Mouse (Mus musculus): ENCODE measurements around the gene Mettl13. TPM values are rescaled to one million over a fixed set of nuclear protein-coding genes. Genes with fewer than 3 reads are reported as not detected.
A peak's percentile ranks its signal among the peaks of the same experiment; 100 is the strongest.

Gene Mettl13
- 20.1 and 21.6 TPM in 2 replicates for polyA plus RNA-seq (2015; fragmentation: Nextera tagmentation; extraction: Ambion mirVana)

DNA sequence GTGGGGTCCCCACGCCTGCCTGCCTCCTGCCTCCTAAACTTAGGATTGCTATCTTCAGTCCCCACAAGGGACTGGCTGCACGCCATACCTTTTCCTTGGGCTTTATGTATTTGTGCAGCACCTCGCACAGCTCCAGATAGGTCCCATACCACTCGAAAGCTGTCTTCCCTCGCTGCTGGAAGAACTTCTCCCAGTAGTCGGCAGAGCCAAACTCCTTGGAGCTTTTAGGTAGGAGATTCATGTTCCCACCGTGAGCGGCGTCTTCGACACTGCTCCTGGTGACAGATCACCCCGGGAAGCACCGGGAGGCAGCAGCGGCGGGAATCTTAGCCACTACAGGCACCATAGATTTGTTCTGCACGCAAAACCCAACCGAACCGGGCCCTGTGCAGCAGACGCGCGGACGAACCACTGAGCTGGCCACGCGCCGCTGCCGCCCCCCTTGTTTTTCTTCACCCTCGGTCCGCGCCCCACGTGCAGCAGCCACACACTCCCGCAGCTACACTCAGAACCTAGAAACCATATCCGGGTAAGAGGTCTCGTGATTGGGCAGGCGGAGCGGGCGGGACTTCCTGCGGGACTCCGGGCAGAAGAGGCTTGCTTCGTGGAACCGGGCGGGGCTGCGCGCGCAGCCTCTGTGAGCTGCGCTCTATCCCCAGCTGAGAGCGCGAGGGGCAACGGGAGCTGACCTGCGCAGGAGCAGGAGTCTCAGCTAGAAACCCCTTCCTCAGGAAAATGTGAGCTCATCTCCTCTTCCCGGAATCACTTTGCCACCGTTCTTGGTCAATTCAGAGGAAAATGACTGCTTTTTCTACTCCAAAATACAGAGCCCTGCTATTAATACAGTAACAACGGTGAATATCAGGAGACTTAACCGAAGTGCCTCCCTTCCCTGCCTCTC is at the start of gene Mettl13:
TSS of gene Mettl13 (minus strand) at position 536 of the 901 bp plus-strand sequence.
- H3K9ac ChIP-seq (ENCODE audit: low read length), result peak within 1 kb of the TSS; percentile 79
- peak within 1 kb of the TSS; percentile 84 for H3K4me3 ChIP-seq (replicated peaks; ENCODE audit: low read length)
- H3K4me1 ChIP-seq (ENCODE audit: control insufficient read depth, insufficient read depth, low read length), result peaks cover 10% of the 10 kb centered on the region
- H3K4me2 ChIP-seq (ENCODE audit: low read depth, low read length), result peak within 1 kb of the TSS; percentile 91
- ATAC-seq (ENCODE audit: insufficient read depth, low FRiP score), result peak; percentile 99
- H3K27me3 ChIP-seq (ENCODE audit: control insufficient read depth, insufficient read depth, low read length), result no peaks in the 10 kb centered on the region
- WGBS, result under 1% methylated on average over 52 of the region's 52 CpGs
- H3K27ac ChIP-seq (ENCODE audit: low read length), result peak within 1 kb of the TSS; percentile 63
- no peaks in the 10 kb centered on the region for H3K9me3 ChIP-seq (replicated peaks; ENCODE audit: control insufficient read depth, low read length)
- peaks cover 12% of the 10 kb centered on the region; the same call in 1 of the 2 replicates for H3K36me3 ChIP-seq (ENCODE audit: control insufficient read depth, insufficient read depth, low read length)

DNA sequence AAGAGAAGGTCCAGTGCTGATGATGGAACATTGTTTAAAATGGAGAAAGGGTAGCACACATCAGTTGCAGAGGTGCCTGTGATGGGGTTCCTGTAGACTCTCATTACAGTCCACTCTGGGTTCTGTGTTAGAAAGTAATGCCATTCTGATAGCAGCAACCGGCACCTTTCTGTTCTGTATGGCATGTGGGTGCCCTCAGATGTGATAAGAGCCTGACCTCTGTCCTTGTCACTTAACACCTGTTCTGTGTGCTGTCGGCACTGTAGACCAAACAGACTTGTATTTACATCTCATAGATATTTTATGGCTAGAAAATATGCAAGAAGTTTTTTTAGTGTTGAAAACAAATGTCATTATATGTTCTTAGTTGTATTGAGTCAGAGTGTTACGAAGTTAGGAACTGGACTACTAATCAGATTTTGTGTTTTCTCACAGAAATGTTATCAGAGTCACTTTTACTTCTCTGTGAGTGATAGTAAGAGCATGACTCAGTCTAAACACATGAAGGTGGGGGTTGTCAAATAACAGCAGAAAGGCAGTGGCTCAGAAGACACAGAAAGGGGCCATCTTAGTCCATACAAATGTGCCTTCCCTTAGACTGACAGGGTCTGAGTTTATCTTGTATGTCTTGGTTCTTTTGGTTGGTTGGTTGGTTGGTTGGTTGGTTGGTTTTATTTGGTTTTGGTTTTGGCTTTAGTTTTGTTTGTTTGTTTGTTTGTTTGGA is 49.2 kb upstream of the Mettl13 start:
- no peak overlapping the region for H3K4me3 ChIP-seq (replicated peaks; ENCODE audit: low read length)
- no peak overlapping the region for H3K27ac ChIP-seq (ENCODE audit: low read length)
- H3K27me3 ChIP-seq (ENCODE audit: control insufficient read depth, insufficient read depth, low read length), result no peaks in the 10 kb centered on the region
- no peak overlapping the region for H3K4me2 ChIP-seq (ENCODE audit: low read depth, low read length)
- no peak overlapping the region for H3K9ac ChIP-seq (ENCODE audit: low read length)
- peaks cover 3% of the 10 kb centered on the region; the same call in 1 of the 2 replicates for H3K36me3 ChIP-seq (ENCODE audit: control insufficient read depth, insufficient read depth, low read length)
- no peaks in the 10 kb centered on the region for H3K9me3 ChIP-seq (replicated peaks; ENCODE audit: control insufficient read depth, low read length)
- WGBS, result 57% methylated on average over 3 of the region's 3 CpGs
- H3K4me1 ChIP-seq (ENCODE audit: control insufficient read depth, insufficient read depth, low read length), result no peaks in the 10 kb centered on the region
- no peak for ATAC-seq (ENCODE audit: insufficient read depth, low FRiP score)

DNA sequence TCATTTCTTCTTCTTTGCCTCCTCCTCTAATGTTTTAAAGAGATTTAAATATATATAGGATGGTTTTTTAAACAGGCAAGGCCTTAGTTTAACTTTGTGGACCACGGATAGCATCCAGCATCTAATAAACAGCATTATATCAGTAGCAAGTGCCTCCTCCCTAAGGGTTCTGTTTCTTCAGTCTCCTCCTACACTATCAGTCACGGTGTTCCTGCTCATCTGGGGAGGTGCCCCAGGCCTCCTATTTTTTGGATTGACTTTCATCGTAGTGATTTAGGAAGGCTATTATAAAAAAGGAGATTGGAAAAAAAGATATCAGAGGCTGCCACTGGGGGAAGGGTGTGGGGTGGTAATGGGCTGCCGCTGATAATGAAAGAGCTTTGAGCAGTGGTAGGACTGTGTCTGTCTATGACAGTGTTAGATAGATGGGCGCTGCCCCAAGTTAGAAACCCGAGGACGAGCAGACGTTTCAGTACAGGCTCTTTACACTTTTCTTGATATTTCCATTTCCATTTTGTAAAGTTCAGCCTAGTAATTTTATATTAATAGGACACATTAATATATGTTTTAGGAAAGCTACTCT is 42.2 kb upstream of the Mettl13 start:
- no peak overlapping the region for H3K4me3 ChIP-seq (replicated peaks; ENCODE audit: low read length)
- no peak overlapping the region for H3K27ac ChIP-seq (ENCODE audit: low read length)
- H3K9ac ChIP-seq (ENCODE audit: low read length), result no peak overlapping the region
- no peak for ATAC-seq (ENCODE audit: insufficient read depth, low FRiP score)
- H3K4me1 ChIP-seq (ENCODE audit: control insufficient read depth, insufficient read depth, low read length), result no peaks in the 10 kb centered on the region
- H3K36me3 ChIP-seq (ENCODE audit: control insufficient read depth, insufficient read depth, low read length), result no peaks in the 10 kb centered on the region
- H3K4me2 ChIP-seq (ENCODE audit: low read depth, low read length), result no peak overlapping the region
- WGBS, result 76% methylated on average over 8 of the region's 8 CpGs
- no peaks in the 10 kb centered on the region for H3K9me3 ChIP-seq (replicated peaks; ENCODE audit: control insufficient read depth, low read length)
- no peaks in the 10 kb centered on the region for H3K27me3 ChIP-seq (ENCODE audit: control insufficient read depth, insufficient read depth, low read length)

DNA sequence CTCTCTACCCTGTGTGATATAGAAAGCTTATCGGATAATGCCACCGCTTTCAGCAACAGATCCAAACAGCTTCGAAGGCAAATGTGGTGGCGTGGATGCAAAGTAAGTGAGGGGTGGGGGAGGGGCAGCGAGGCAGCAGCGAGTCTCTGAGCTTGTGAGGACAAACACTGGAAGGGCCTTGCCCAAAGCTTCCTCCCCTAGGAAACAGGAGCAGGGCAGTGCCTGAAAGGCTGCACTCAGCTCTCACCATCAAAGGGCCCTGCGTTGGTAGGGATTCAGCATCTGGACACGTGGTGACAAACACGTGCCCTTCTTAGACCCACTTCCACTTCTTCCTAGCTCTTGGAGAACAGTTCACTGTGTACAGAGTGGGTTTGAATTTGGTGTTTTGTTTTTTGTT is 41.1 kb upstream of the Mettl13 start:
- Histone ChIP-seq H3K27ac (ENCODE audit: low read length) (no peak overlapping the region), H3K36me3 (ENCODE audit: control insufficient read depth, insufficient read depth, low read length) (no peaks in the 10 kb centered on the region), H3K9ac (ENCODE audit: low read length) (no peak overlapping the region), H3K27me3 (ENCODE audit: control insufficient read depth, insufficient read depth, low read length) (no peaks in the 10 kb centered on the region), H3K4me1 (ENCODE audit: control insufficient read depth, insufficient read depth, low read length) (no peaks in the 10 kb centered on the region), H3K4me3 (replicated peaks; ENCODE audit: low read length) (no peak overlapping the region), H3K4me2 (ENCODE audit: low read depth, low read length) (no peak overlapping the region), H3K9me3 (replicated peaks; ENCODE audit: control insufficient read depth, low read length) (no peaks in the 10 kb centered on the region)
- no peak for ATAC-seq (ENCODE audit: insufficient read depth, low FRiP score)
- 30% methylated on average over 9 of the region's 9 CpGs for WGBS

DNA sequence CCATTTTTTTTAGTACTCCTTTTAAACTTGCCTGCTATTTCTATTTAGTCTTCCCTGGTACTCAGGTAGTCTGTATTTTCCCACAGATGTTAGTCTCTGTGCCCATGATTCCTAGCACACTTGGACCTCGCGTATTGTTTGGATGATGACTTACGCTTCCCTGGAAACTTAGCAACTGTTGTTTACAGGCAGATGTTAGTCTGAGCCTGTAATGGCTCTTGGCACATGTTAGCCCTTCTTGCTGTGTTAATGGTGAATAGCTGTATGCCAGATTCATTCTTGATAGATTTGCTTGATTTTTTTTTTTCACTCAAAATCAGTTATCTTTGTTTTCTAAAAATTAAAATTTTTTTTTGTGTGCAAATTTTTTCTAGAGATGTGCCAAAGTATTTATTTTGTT is 40.3 kb upstream of the Mettl13 start:
- WGBS, result 52% methylated on average over 3 of the region's 3 CpGs
- Histone ChIP-seq H3K4me1 (ENCODE audit: control insufficient read depth, insufficient read depth, low read length) (no peaks in the 10 kb centered on the region), H3K9me3 (replicated peaks; ENCODE audit: control insufficient read depth, low read length) (no peaks in the 10 kb centered on the region), H3K36me3 (ENCODE audit: control insufficient read depth, insufficient read depth, low read length) (no peaks in the 10 kb centered on the region), H3K9ac (ENCODE audit: low read length) (no peak overlapping the region), H3K27ac (ENCODE audit: low read length) (no peak overlapping the region), H3K27me3 (ENCODE audit: control insufficient read depth, insufficient read depth, low read length) (no peaks in the 10 kb centered on the region), H3K4me3 (replicated peaks; ENCODE audit: low read length) (no peak overlapping the region), H3K4me2 (ENCODE audit: low read depth, low read length) (no peak overlapping the region)
- ATAC-seq (ENCODE audit: insufficient read depth, low FRiP score), result no peak

DNA sequence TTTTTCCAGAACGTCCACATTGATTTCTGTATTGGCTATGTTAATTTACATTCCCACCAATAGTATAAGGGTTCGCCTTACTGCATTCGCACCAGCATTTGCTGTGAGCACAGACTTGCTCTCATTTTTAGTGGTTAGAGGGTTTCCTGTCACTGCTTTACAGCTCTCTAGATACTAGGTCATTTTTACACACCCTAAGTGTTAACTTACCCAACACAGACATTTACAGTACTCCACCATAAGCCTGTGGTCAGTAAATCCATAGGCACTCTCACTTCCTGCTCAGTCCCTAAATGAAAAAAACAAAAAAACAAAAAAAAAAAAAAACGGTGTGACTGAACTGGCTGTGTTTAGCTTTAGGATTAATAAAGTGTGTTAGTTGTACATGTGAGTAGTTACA is 37.9 kb upstream of the Mettl13 start:
- Histone ChIP-seq H3K36me3 (ENCODE audit: control insufficient read depth, insufficient read depth, low read length) (no peaks in the 10 kb centered on the region), H3K4me3 (replicated peaks; ENCODE audit: low read length) (no peak overlapping the region), H3K4me1 (ENCODE audit: control insufficient read depth, insufficient read depth, low read length) (no peaks in the 10 kb centered on the region), H3K4me2 (ENCODE audit: low read depth, low read length) (no peak overlapping the region), H3K27ac (ENCODE audit: low read length) (no peak overlapping the region), H3K9me3 (replicated peaks; ENCODE audit: control insufficient read depth, low read length) (no peaks in the 10 kb centered on the region), H3K27me3 (ENCODE audit: control insufficient read depth, insufficient read depth, low read length) (no peaks in the 10 kb centered on the region), H3K9ac (ENCODE audit: low read length) (no peak overlapping the region)
- WGBS, result 69% methylated on average over 4 of the region's 4 CpGs
- ATAC-seq (ENCODE audit: insufficient read depth, low FRiP score), result no peak

DNA sequence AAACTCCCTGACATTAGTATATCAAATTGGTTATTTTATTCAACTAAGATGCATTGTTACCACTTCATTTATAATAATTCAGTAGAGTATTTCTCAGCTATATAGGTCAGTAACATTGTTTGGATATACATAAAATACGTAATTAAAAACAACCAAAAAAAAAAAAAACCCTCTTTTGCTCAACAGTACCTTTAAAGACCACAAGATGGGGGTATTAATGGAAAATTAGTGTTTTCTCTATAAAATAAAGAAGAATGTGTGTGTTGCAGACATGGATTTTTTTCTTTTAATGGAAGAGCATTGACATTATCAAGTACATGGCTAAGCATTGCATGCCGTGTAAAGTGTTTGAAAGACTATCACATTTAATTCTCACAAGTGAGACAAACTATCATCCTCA is 34.5 kb upstream of the Mettl13 start:
- ATAC-seq (ENCODE audit: insufficient read depth, low FRiP score), result no peak
- 70% methylated on average over 2 of the region's 2 CpGs for WGBS
- H3K9me3 ChIP-seq (replicated peaks; ENCODE audit: control insufficient read depth, low read length), result no peaks in the 10 kb centered on the region
- no peak overlapping the region for H3K4me3 ChIP-seq (replicated peaks; ENCODE audit: low read length)
- no peak overlapping the region for H3K4me2 ChIP-seq (ENCODE audit: low read depth, low read length)
- H3K36me3 ChIP-seq (ENCODE audit: control insufficient read depth, insufficient read depth, low read length), result peaks cover 3% of the 10 kb centered on the region; the same call in 1 of the 2 replicates
- no peak overlapping the region for H3K27ac ChIP-seq (ENCODE audit: low read length)
- no peaks in the 10 kb centered on the region for H3K4me1 ChIP-seq (ENCODE audit: control insufficient read depth, insufficient read depth, low read length)
- no peak overlapping the region for H3K9ac ChIP-seq (ENCODE audit: low read length)
- no peaks in the 10 kb centered on the region for H3K27me3 ChIP-seq (ENCODE audit: control insufficient read depth, insufficient read depth, low read length)

DNA sequence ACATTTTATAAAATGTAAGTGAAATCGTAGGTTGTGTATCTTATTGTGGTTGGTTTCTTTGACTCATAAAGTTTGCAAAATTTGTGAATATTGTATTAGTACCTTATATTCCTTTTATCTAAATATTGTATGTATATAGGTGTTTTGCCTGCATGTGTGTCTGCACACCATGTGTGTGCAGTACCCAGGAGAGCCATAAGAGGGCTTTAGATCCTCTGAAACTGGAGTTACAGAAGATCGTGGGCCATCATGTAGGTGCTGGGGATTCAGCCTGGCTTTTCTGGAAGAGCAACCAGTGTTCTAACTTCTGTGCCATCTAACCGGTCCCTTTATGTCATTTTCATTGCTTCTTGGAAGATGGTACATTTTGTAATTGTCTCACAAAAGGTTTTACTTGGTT is 26.7 kb upstream of the Mettl13 start:
- no peaks in the 10 kb centered on the region; the same call in 1 of the 2 replicates for H3K9me3 ChIP-seq (replicated peaks; ENCODE audit: control insufficient read depth, low read length)
- H3K4me2 ChIP-seq (ENCODE audit: low read depth, low read length), result no peak overlapping the region
- H3K9ac ChIP-seq (ENCODE audit: low read length), result no peak overlapping the region
- peaks cover 6% of the 10 kb centered on the region; the same call in 1 of the 2 replicates for H3K4me1 ChIP-seq (ENCODE audit: control insufficient read depth, insufficient read depth, low read length)
- H3K27ac ChIP-seq (ENCODE audit: low read length), result no peak overlapping the region
- no peak for ATAC-seq (ENCODE audit: insufficient read depth, low FRiP score)
- peaks cover 11% of the 10 kb centered on the region for H3K36me3 ChIP-seq (ENCODE audit: control insufficient read depth, insufficient read depth, low read length)
- H3K4me3 ChIP-seq (replicated peaks; ENCODE audit: low read length), result no peak overlapping the region
- WGBS, result 96% methylated on average over 3 of the region's 3 CpGs
- no peaks in the 10 kb centered on the region for H3K27me3 ChIP-seq (ENCODE audit: control insufficient read depth, insufficient read depth, low read length)

Data from stomach, embryonic 16.5 days (tissue).